Mouse (Mus musculus): ENCODE data around the gene Pmm2. TPM values are rescaled to one million over a fixed set of nuclear protein-coding genes. Genes with fewer than 3 reads are reported as not detected.

The Pmm2 gene
- 59.9 and 78.4 TPM in 2 replicates for polyA plus RNA-seq (2012; rRNA removed)

GRCm38 (mm10) chr16:8637217-8638051 is at the start of gene Pmm2, which contains the start of gene Tmem186:
Gene Pmm2 (plus strand): TSS chr16:8637674.
Gene Tmem186 (minus strand): TSS chr16:8637712.

GRCm38 (mm10) chr16:8671551-8672349 is 34.3 kb downstream of the Pmm2 start, which contains the start of gene Carhsp1:
Gene Carhsp1 (minus strand): TSS chr16:8672155.

GRCm38 (mm10) chr16:8680470-8680869 is 43.0 kb downstream of the Pmm2 start, which contains the start of gene Gm5767:
Gene Gm5767 (plus strand): TSS chr16:8680770.

Other genes starting within 250 kb of the Pmm2 start
- 3.2 and 3.3 TPM in 2 replicates for gene Tmem114, start 212.5 kb upstream of the Pmm2 start, polyA plus RNA-seq (2012; rRNA removed)
- gene Mettl22, start 166.9 kb upstream of the Pmm2 start, polyA plus RNA-seq (2012; rRNA removed), result 51.3 and 51.9 TPM in 2 replicates
- gene Abat, start 124.2 kb upstream of the Pmm2 start, polyA plus RNA-seq (2012; rRNA removed), result 25.5 and 34.0 TPM in 2 replicates
- gene Tmem186, start within 50 bp of the Pmm2 start, polyA plus RNA-seq (2012; rRNA removed), result 18.6 and 20.3 TPM in 2 replicates
- 236 and 272 TPM in 2 replicates for gene Carhsp1, start 34.5 kb downstream of the Pmm2 start, polyA plus RNA-seq (2012; rRNA removed)
- gene Gm5767, start 43.1 kb downstream of the Pmm2 start, polyA plus RNA-seq (2012; rRNA removed), result 0.31 and 0.41 TPM in 2 replicates
- 17.5 and 20.4 TPM in 2 replicates for gene Usp7, start 154.6 kb downstream of the Pmm2 start, polyA plus RNA-seq (2012; rRNA removed)
- gene 1810013L24Rik, start 192.4 kb downstream of the Pmm2 start, polyA plus RNA-seq (2012; rRNA removed), result 14.4 and 14.7 TPM in 2 replicates

Data from ovary, adult 2 months (tissue).